Mouse (Mus musculus): ENCODE results near the gene Gpr156. TPM values are rescaled to one million over a fixed set of nuclear protein-coding genes. Genes with fewer than 3 reads are reported as not detected.
"Not testable (repeated sequence)": the region's sequence is repeated elsewhere in the genome, so short reads cannot be mapped to it uniquely, and the experiment has no call there.

The Gpr156 gene
- polyA plus RNA-seq, 1 experiment from 2014 or later = 4.0 TPM

- 12% methylated on average over 15 of the region's 15 CpGs for WGBS
- peaks cover 21% of the 10 kb centered on the region for H3K4me1 ChIP-seq
- ATAC-seq (ENCODE audit: low FRiP score) = peak; percentile 82
- H3K9ac ChIP-seq (replicated peaks) = no peak overlapping the region
- no peak overlapping the region for H3K4me3 ChIP-seq (replicated peaks)
- H3K4me2 ChIP-seq = peak overlapping the region; percentile 29
- peak overlapping the region; percentile 71 for H3K27ac ChIP-seq (replicated peaks)
- H3K9me3 ChIP-seq (replicated peaks) = no peaks in the 10 kb centered on the region
- H3K27me3 ChIP-seq (replicated peaks) = no peaks in the 10 kb centered on the region
- H3K36me3 ChIP-seq = no peaks in the 10 kb centered on the region
Observed at GRCm38 (mm10) chr16:37963331-37964281, 47.3 kb downstream of the Gpr156 start.

GRCm38 (mm10) chr16:37964380-37965070 is 48.2 kb downstream of the Gpr156 start:
- ATAC-seq (ENCODE audit: low FRiP score) = 0 out of 2 replicates have a peak, but pooled peaks have one; percentile 10

GRCm38 (mm10) chr16:37966871-37967270 is 50.6 kb downstream of the Gpr156 start:
- H3K36me3 ChIP-seq = no peaks in the 10 kb centered on the region
- H3K9ac ChIP-seq (replicated peaks) = no peak overlapping the region
- no peaks in the 10 kb centered on the region for H3K9me3 ChIP-seq (replicated peaks)
- no peaks in the 10 kb centered on the region for H3K27me3 ChIP-seq (replicated peaks)
- H3K4me1 ChIP-seq = peaks cover 27% of the 10 kb centered on the region
- H3K4me2 ChIP-seq = no peak overlapping the region
- H3K4me3 ChIP-seq (replicated peaks) = no peak overlapping the region
- H3K27ac ChIP-seq (replicated peaks) = no peak overlapping the region
- no peak for ATAC-seq (ENCODE audit: low FRiP score)
- 81% methylated on average over 7 of the region's 7 CpGs for WGBS

More at GRCm38 (mm10) chr16:37964380-37965070, 48.2 kb downstream of the Gpr156 start:
- H3K36me3 ChIP-seq = no peaks in the 10 kb centered on the region
- H3K27me3 ChIP-seq (replicated peaks) = no peaks in the 10 kb centered on the region
- WGBS = 24% methylated on average over 4 of the region's 4 CpGs
- H3K9me3 ChIP-seq (replicated peaks) = no peaks in the 10 kb centered on the region
- H3K4me2 ChIP-seq = no peak overlapping the region
- H3K4me1 ChIP-seq = peaks cover 21% of the 10 kb centered on the region
- H3K4me3 ChIP-seq (replicated peaks) = no peak overlapping the region
- H3K27ac ChIP-seq (replicated peaks) = peak overlapping the region; percentile 71
- H3K9ac ChIP-seq (replicated peaks) = no peak overlapping the region

- no peak overlapping the region for H3K4me2 ChIP-seq
- H3K27ac ChIP-seq (replicated peaks) = no peak overlapping the region
- H3K9ac ChIP-seq (replicated peaks) = no peak overlapping the region
- 79% methylated on average over 2 of the region's 2 CpGs for WGBS
- H3K4me1 ChIP-seq = peaks cover 32% of the 10 kb centered on the region
- H3K36me3 ChIP-seq = no peaks in the 10 kb centered on the region
- ATAC-seq (ENCODE audit: low FRiP score) = no peak
- no peaks in the 10 kb centered on the region for H3K9me3 ChIP-seq (replicated peaks)
- no peak overlapping the region for H3K4me3 ChIP-seq (replicated peaks)
- no peaks in the 10 kb centered on the region for H3K27me3 ChIP-seq (replicated peaks)
Observed at GRCm38 (mm10) chr16:37967415-37967814, 51.1 kb downstream of the Gpr156 start.

GRCm38 (mm10) chr16:37971522-37971921 is 55.2 kb downstream of the Gpr156 start:
- Histone ChIP-seq H3K4me3 (replicated peaks) (no peak overlapping the region), H3K27ac (replicated peaks) (0 out of 2 replicates have a peak overlapping the region, but pooled peaks have one; percentile 4), H3K4me1 (peaks cover 34% of the 10 kb centered on the region), H3K27me3 (replicated peaks) (no peaks in the 10 kb centered on the region), H3K36me3 (no peaks in the 10 kb centered on the region), H3K9me3 (replicated peaks) (no peaks in the 10 kb centered on the region), H3K9ac (replicated peaks) (no peak overlapping the region), H3K4me2 (no peak overlapping the region)
- no peak for ATAC-seq (ENCODE audit: low FRiP score)
- 53% methylated on average over 5 of the region's 5 CpGs for WGBS

GRCm38 (mm10) chr16:37972357-37972756 is 56.1 kb downstream of the Gpr156 start:
- H3K4me1 ChIP-seq = peaks cover 34% of the 10 kb centered on the region
- no peak for ATAC-seq (ENCODE audit: low FRiP score)
- no peaks in the 10 kb centered on the region for H3K36me3 ChIP-seq
- no peak overlapping the region for H3K9ac ChIP-seq (replicated peaks)
- no peak overlapping the region for H3K4me2 ChIP-seq
- H3K4me3 ChIP-seq (replicated peaks) = no peak overlapping the region
- H3K27ac ChIP-seq (replicated peaks) = peak overlapping the region; percentile 49; the same call in 1 of the 2 replicates
- no peaks in the 10 kb centered on the region for H3K9me3 ChIP-seq (replicated peaks)
- no peaks in the 10 kb centered on the region for H3K27me3 ChIP-seq (replicated peaks)
- WGBS = 57% methylated on average over 8 of the region's 8 CpGs

- not testable (repeated sequence) for H3K9me3 ChIP-seq (replicated peaks); ATAC-seq (ENCODE audit: low FRiP score); H3K9ac ChIP-seq (replicated peaks); H3K36me3 ChIP-seq; H3K4me2 ChIP-seq; H3K27me3 ChIP-seq (replicated peaks); H3K4me3 ChIP-seq (replicated peaks)
- H3K4me1 ChIP-seq = peaks cover 34% of the 10 kb centered on the region
- WGBS = 87% methylated on average over 9 of the region's 9 CpGs
- peak overlapping the region; percentile 49; the same call in 1 of the 2 replicates for H3K27ac ChIP-seq (replicated peaks)
Observed at GRCm38 (mm10) chr16:37973239-37973638, 56.9 kb downstream of the Gpr156 start.

GRCm38 (mm10) chr16:37973855-37974519 is 57.7 kb downstream of the Gpr156 start:
- Histone ChIP-seq H3K27me3 (replicated peaks) (no peaks in the 10 kb centered on the region), H3K4me3 (replicated peaks) (no peak overlapping the region), H3K9me3 (replicated peaks) (no peaks in the 10 kb centered on the region), H3K9ac (replicated peaks) (peak overlapping the region; percentile 23; the same call in 1 of the 2 replicates), H3K4me1 (peaks cover 34% of the 10 kb centered on the region), H3K4me2 (no peak overlapping the region), H3K27ac (replicated peaks) (peak overlapping the region; percentile 76), H3K36me3 (no peaks in the 10 kb centered on the region)
- ATAC-seq (ENCODE audit: low FRiP score) = peak; percentile 74
- WGBS = 32% methylated on average over 11 of the region's 11 CpGs

GRCm38 (mm10) chr16:37974520-37975340 is 58.4 kb downstream of the Gpr156 start:
- H3K9me3 ChIP-seq (replicated peaks) = no peaks in the 10 kb centered on the region
- no peak overlapping the region for H3K4me3 ChIP-seq (replicated peaks)
- peak overlapping the region; percentile 76 for H3K27ac ChIP-seq (replicated peaks)
- no peaks in the 10 kb centered on the region for H3K27me3 ChIP-seq (replicated peaks)
- H3K36me3 ChIP-seq = no peaks in the 10 kb centered on the region
- ATAC-seq (ENCODE audit: low FRiP score) = peak; percentile 21; the same call in 1 of the 2 replicates
- peaks cover 34% of the 10 kb centered on the region for H3K4me1 ChIP-seq
- H3K9ac ChIP-seq (replicated peaks) = no peak overlapping the region
- H3K4me2 ChIP-seq = no peak overlapping the region
- 59% methylated on average over 13 of the region's 13 CpGs for WGBS

- Histone ChIP-seq H3K9me3 (replicated peaks) (no peaks in the 10 kb centered on the region), H3K27ac (replicated peaks) (no peak overlapping the region), H3K4me3 (replicated peaks) (no peak overlapping the region), H3K36me3 (no peaks in the 10 kb centered on the region), H3K9ac (replicated peaks) (no peak overlapping the region), H3K27me3 (replicated peaks) (no peaks in the 10 kb centered on the region), H3K4me2 (no peak overlapping the region), H3K4me1 (no peaks in the 10 kb centered on the region)
- no peak for ATAC-seq (ENCODE audit: low FRiP score)
- 85% methylated on average over 1 of the region's 1 CpGs for WGBS
Observed at GRCm38 (mm10) chr16:37981907-37982306, 65.6 kb downstream of the Gpr156 start.
